Mouse (Mus musculus): ENCODE measurements around the gene Mreg. TPM values are rescaled to one million over a fixed set of nuclear protein-coding genes. Genes with fewer than 3 reads are reported as not detected.

The Mreg gene
- polyA plus RNA-seq, 1 experiment from 2014 or later: 34.6 TPM

DNA sequence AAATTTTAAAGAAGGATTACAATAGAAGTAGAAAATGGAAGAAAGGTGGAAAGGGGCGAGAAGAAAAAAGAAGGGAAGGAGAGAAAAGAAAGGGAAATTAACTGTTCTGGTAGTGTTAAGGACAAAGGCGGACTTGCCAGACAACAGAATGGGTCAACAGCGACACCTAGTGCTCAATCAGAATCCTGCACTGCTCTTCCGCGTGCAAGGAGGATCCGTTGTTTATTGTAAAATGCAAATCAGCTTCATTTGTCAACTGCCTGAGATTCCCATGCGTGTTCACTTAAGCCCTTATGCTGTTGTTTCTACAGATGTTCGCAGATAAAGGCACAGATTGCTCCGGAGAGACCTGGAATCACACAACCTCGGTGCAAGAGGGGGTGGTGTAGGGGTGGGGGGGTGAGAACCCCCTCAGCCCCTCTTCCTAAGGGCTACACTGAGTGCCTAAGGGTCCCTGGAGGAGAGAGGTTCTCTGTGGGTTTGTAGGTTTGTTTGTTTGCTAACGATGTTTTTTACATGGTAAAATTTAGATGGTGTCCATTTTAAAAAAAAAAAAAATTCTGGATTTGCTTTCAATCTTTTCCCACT is 70.1 kb downstream of the Mreg start:
- peak; percentile 96 for TF ChIP-seq CTCF (IDR thresholded peaks at IDR 0.05; ENCODE audit: low read depth)
- no peak for TF ChIP-seq EP300 (optimal IDR thresholded peaks at IDR 0.05)
- H3K4me3 ChIP-seq (ENCODE audit: low read depth, low read length): no peak overlapping the region
- H3K36me3 ChIP-seq (ENCODE audit: control insufficient read depth, insufficient read depth, low read length): no peaks in the 10 kb centered on the region
- WGBS: 6% methylated on average over 11 of the region's 11 CpGs
- no peaks in the 10 kb centered on the region for H3K27me3 ChIP-seq (ENCODE audit: control insufficient read depth, insufficient read depth, low read length)
- no peak for ATAC-seq (ENCODE audit: low FRiP score, low TSS enrichment)
- H3K9me3 ChIP-seq (ENCODE audit: control insufficient read depth, low read length): no peaks in the 10 kb centered on the region
- peak overlapping the region; percentile 34; the same call in 1 of the 2 replicates for H3K4me2 ChIP-seq (replicated peaks; ENCODE audit: low read depth)
- H3K27ac ChIP-seq (replicated peaks): no peak overlapping the region
- no peak overlapping the region for H3K9ac ChIP-seq (ENCODE audit: low read length)
- H3K4me1 ChIP-seq (replicated peaks; ENCODE audit: control insufficient read depth, insufficient read depth): no peaks in the 10 kb centered on the region
- peak; percentile 55 for DNase-seq (ENCODE audit: low spot score)

DNA sequence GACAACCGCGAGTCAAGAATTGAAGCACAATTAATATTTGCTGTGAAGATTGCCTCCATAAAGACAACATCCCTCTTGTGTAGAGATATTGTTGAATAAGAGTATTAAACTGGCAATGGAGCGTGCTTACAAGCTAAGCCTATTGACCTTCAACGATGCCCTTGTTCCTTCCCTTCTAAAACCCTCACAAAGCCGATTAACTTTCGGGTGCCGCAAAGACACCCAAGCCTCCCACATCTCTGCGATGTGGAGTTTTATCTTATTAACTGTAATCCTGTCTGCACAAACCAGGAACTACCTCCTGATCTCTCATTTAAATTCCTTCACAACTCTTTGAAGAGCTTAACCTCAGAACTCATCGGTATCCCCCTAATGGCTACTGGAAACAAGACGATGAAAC is 76.0 kb downstream of the Mreg start:
- Histone ChIP-seq H3K9ac (ENCODE audit: low read length) (no peak overlapping the region), H3K4me1 (replicated peaks; ENCODE audit: control insufficient read depth, insufficient read depth) (no peaks in the 10 kb centered on the region), H3K4me2 (replicated peaks; ENCODE audit: low read depth) (no peak overlapping the region), H3K4me3 (ENCODE audit: low read depth, low read length) (no peak overlapping the region), H3K9me3 (ENCODE audit: control insufficient read depth, low read length) (no peaks in the 10 kb centered on the region), H3K27ac (replicated peaks) (no peak overlapping the region), H3K36me3 (ENCODE audit: control insufficient read depth, insufficient read depth, low read length) (no peaks in the 10 kb centered on the region), H3K27me3 (ENCODE audit: control insufficient read depth, insufficient read depth, low read length) (no peaks in the 10 kb centered on the region)
- no peak for TF ChIP-seq EP300 (optimal IDR thresholded peaks at IDR 0.05)
- no peak for TF ChIP-seq CTCF (IDR thresholded peaks at IDR 0.05; ENCODE audit: low read depth)
- 90% methylated on average over 10 of the region's 10 CpGs for WGBS
- DNase-seq (ENCODE audit: low spot score) (no peak), ATAC-seq (ENCODE audit: low FRiP score, low TSS enrichment) (no peak)

DNA sequence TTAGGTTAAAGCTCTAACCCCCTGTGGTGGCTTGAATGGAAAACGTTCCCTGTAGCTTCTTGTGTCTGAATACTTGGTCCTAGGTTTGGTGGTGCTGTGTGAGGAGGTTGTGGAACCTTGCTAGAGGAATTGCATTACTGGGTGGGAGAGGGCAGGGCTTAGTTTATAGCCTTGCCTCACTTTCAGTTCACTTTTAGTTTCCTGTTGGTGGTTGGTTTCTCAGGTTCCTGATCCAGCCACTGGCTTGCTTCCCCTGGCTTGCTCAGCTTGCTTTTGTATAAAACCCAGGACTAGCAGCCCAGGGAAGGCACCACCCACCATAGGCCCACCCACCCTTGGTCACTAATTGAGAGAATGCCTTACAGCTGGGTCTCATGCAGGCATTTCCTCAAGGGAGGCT is 77.6 kb downstream of the Mreg start:
- WGBS: 88% methylated on average over 1 of the region's 1 CpGs
- ATAC-seq (ENCODE audit: low FRiP score, low TSS enrichment): no peak
- Histone ChIP-seq H3K9me3 (ENCODE audit: control insufficient read depth, low read length) (no peaks in the 10 kb centered on the region), H3K4me3 (ENCODE audit: low read depth, low read length) (no peak overlapping the region), H3K27ac (replicated peaks) (no peak overlapping the region), H3K4me2 (replicated peaks; ENCODE audit: low read depth) (no peak overlapping the region), H3K9ac (ENCODE audit: low read length) (no peak overlapping the region), H3K4me1 (replicated peaks; ENCODE audit: control insufficient read depth, insufficient read depth) (no peaks in the 10 kb centered on the region), H3K36me3 (ENCODE audit: control insufficient read depth, insufficient read depth, low read length) (no peaks in the 10 kb centered on the region), H3K27me3 (ENCODE audit: control insufficient read depth, insufficient read depth, low read length) (no peaks in the 10 kb centered on the region)
- no peak for DNase-seq (ENCODE audit: low spot score)
- TF ChIP-seq EP300 (optimal IDR thresholded peaks at IDR 0.05) (no peak), CTCF (IDR thresholded peaks at IDR 0.05; ENCODE audit: low read depth) (no peak)

DNA sequence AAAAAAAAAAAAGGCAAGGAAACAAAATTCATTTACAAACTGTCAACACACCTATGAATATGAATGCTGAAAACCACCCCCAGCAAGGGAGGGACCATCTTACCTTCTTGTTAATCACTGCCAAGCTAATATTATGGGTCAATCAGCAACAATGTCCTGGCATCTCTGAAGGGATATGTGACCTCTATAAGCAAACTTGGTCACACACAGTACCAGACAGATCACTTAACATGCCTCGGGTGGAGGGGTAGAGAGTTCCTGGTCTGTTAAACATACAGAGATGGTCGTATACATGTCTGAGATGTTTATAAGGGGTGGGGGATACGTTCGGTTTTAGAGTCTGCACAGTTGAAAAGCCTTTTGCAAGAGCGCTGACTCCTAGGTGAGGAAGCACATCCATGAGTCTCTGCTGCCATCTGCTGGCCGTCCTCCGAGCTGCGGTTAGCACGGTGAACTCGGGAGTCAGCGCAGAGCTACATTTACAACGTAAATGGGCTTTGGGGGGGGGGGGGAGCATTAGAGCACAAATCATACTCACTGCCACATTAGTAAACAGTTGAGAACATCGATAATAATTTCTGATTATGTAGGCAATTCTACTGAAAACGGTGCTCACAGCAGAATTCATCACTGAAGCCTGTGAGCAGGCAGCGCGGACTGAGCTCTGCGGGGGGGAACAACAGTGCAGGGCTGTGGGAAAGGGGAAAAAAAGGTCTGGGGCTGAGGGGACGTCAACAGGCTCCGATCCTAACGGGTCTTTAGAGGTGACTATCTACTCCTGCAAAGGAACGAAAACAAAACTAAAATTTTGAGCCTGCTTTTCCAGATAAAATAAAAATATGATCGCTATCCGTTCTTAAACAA is 88.4 kb downstream of the Mreg start:
- TF ChIP-seq CTCF (IDR thresholded peaks at IDR 0.05; ENCODE audit: low read depth) (peak; percentile 97), EP300 (optimal IDR thresholded peaks at IDR 0.05) (no peak)
- Histone ChIP-seq H3K27ac (replicated peaks) (no peak overlapping the region), H3K4me2 (replicated peaks; ENCODE audit: low read depth) (no peak overlapping the region), H3K27me3 (ENCODE audit: control insufficient read depth, insufficient read depth, low read length) (no peaks in the 10 kb centered on the region), H3K9ac (ENCODE audit: low read length) (no peak overlapping the region), H3K36me3 (ENCODE audit: control insufficient read depth, insufficient read depth, low read length) (no peaks in the 10 kb centered on the region), H3K9me3 (ENCODE audit: control insufficient read depth, low read length) (no peaks in the 10 kb centered on the region), H3K4me3 (ENCODE audit: low read depth, low read length) (no peak overlapping the region), H3K4me1 (replicated peaks; ENCODE audit: control insufficient read depth, insufficient read depth) (no peaks in the 10 kb centered on the region)
- ATAC-seq (ENCODE audit: low FRiP score, low TSS enrichment) (peak; percentile 74), DNase-seq (ENCODE audit: low spot score) (peak; percentile 86)
- WGBS: 25% methylated on average over 23 of the region's 23 CpGs

DNA sequence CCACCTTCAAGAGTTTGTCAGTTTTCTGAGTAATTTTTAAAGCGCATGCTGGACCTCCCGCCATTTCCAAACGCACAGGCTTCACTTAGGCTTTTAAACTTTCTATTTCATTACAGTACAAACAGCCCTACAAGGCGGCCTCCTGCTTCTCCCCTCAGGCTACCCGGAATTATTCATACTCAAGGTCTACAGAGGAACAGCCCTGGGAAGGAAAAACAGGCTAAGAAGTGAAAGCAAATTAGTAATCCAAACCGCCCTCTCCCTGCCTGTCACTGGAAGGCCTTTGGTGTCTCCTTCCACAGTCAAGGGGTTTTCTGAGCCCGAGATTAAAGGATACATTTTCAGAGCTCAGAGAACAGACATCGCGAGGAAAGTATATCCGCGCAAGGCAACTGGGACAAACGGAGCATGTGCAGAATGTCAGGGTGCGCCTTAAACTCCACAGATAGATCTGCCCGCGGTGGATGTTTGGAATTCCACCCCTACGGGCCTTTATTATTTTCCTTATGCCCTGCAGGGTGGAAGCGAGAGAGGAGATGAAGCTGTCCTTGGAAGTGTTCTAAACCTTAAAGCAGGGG is 90.4 kb downstream of the Mreg start:
- Histone ChIP-seq H3K4me2 (replicated peaks; ENCODE audit: low read depth) (no peak overlapping the region), H3K4me3 (ENCODE audit: low read depth, low read length) (no peak overlapping the region), H3K9me3 (ENCODE audit: control insufficient read depth, low read length) (no peaks in the 10 kb centered on the region), H3K4me1 (replicated peaks; ENCODE audit: control insufficient read depth, insufficient read depth) (no peaks in the 10 kb centered on the region), H3K9ac (ENCODE audit: low read length) (no peak overlapping the region), H3K36me3 (ENCODE audit: control insufficient read depth, insufficient read depth, low read length) (no peaks in the 10 kb centered on the region), H3K27me3 (ENCODE audit: control insufficient read depth, insufficient read depth, low read length) (no peaks in the 10 kb centered on the region), H3K27ac (replicated peaks) (no peak overlapping the region)
- no peak for TF ChIP-seq CTCF (IDR thresholded peaks at IDR 0.05; ENCODE audit: low read depth)
- ATAC-seq (ENCODE audit: low FRiP score, low TSS enrichment): no peak
- WGBS: 84% methylated on average over 17 of the region's 17 CpGs
- no peak for DNase-seq (ENCODE audit: low spot score)

DNA sequence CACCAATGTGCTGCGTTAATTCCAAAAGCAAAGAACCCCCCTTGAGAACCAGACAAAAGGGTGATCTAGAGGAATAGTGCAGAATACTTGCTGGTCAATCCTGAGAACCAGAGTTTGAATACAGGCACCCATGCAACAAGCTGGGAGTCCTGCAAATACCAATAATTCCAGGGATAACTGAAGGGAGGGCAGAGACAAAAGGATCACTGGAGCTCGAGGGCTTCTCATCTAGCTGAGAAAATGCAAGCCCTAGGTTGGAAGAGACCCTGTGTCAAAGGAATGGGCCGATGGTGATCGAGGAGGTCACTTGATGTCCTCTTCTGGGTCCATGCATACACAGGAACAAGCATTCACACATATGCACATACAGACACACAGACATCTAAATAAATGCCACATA is 92.1 kb downstream of the Mreg start:
- DNase-seq (ENCODE audit: low spot score) (no peak), ATAC-seq (ENCODE audit: low FRiP score, low TSS enrichment) (no peak)
- Histone ChIP-seq H3K27ac (replicated peaks) (no peak overlapping the region), H3K9me3 (ENCODE audit: control insufficient read depth, low read length) (no peaks in the 10 kb centered on the region), H3K4me2 (replicated peaks; ENCODE audit: low read depth) (no peak overlapping the region), H3K4me1 (replicated peaks; ENCODE audit: control insufficient read depth, insufficient read depth) (no peaks in the 10 kb centered on the region), H3K27me3 (ENCODE audit: control insufficient read depth, insufficient read depth, low read length) (no peaks in the 10 kb centered on the region), H3K4me3 (ENCODE audit: low read depth, low read length) (no peak overlapping the region), H3K9ac (ENCODE audit: low read length) (no peak overlapping the region), H3K36me3 (ENCODE audit: control insufficient read depth, insufficient read depth, low read length) (no peaks in the 10 kb centered on the region; the same call in 1 of the 2 replicates)
- TF ChIP-seq EP300 (optimal IDR thresholded peaks at IDR 0.05): no peak
- 73% methylated on average over 4 of the region's 4 CpGs for WGBS

Data from stomach, postnatal 0 days (tissue).